Mouse (Mus musculus) heart, adult 2 months (tissue): ENCODE measurements at regions not wholly inside any gene's neighbourhood (a gene's known extent, or its start where the extent isn't known, plus 50 kb on each side); places are given as distances from the start of the nearest gene placed in this dataset.

Experiments
- DNase-seq, 2 experiments: peaks; one replicate each; pipeline ENCODE4 v3.0.0; 2021
- H3K27ac ChIP-seq: fragments of 200-600 bp; 2 replicates; pipeline ENCODE4 v1.8.1; 2022
- H3K27me3 ChIP-seq: fragments of 200-500 bp; 2 replicates; pipeline ENCODE4 v1.6.1; 2012; ENCODE audit warnings: mild to moderate bottlenecking, low read length, inconsistent platforms, mixed read lengths; ENCODE audit not compliant: control insufficient read depth, insufficient read depth
- H3K36me3 ChIP-seq: fragments of 200-500 bp; 2 replicates; pipeline ENCODE4 v1.6.1; 2012; ENCODE audit warnings: low read length, inconsistent platforms; ENCODE audit not compliant: control insufficient read depth, insufficient read depth
- H3K4me1 ChIP-seq: fragments of 200-500 bp; 2 replicates; pipeline ENCODE4 v1.6.1; 2011; ENCODE audit warnings: low read length; ENCODE audit not compliant: control insufficient read depth, insufficient read depth
- H3K4me3 ChIP-seq: fragments of 200-600 bp; 2 replicates; pipeline ENCODE4 v1.8.1; 2022
- H3K79me2 ChIP-seq: fragments of 200-500 bp; replicated peaks from 2 replicates; pipeline ENCODE4 v1.6.1; 2012; ENCODE audit warnings: mild to moderate bottlenecking, inconsistent platforms, low read length, moderate library complexity, mixed read lengths; ENCODE audit not compliant: control insufficient read depth, insufficient read depth
- H3K9ac ChIP-seq: fragments of 200-500 bp; 2 replicates; pipeline ENCODE4 v1.6.1; 2012; ENCODE audit warnings: low read depth, mild to moderate bottlenecking, control low read depth, inconsistent platforms, low read length, mixed read lengths
- CTCF ChIP-seq: fragments of 200-600 bp; IDR thresholded peaks from 2 replicates; pipeline ENCODE4 v1.8.1; 2022; ENCODE audit warnings: antibody characterized with exemption, mild to moderate bottlenecking, moderate library complexity
- EP300 ChIP-seq: fragments of 200-500 bp; IDR thresholded peaks from 2 replicates; pipeline ENCODE4 v1.6.1; 2011; ENCODE audit warnings: low read depth, low read length, control low read depth; ENCODE audit not compliant: insufficient read depth
- POLR2A ChIP-seq: fragments of 200-500 bp; IDR thresholded peaks from 2 replicates; pipeline ENCODE4 v1.6.1; 2011; ENCODE audit warnings: mild to moderate bottlenecking, low read depth, low read length, control low read depth; ENCODE audit not compliant: insufficient read depth
- WGBS: fragments of 180-500 bp; shearing (Covaris S2); methylation state at CpG from one replicate; pipeline ENCODE4 v1.1.7; 2018; 5-methylcytosine and 5-hydroxymethylcytosine counted together
- intact Hi-C: fragments of 180-260 bp; cut with DNase I; formaldehyde crosslinking; loops from one replicate; pipeline ENCODE4 v1.15.1; 2025

GRCm38 (mm10) chr7:70619400-70619799 lies 252.9 kb upstream of the Nr2f2 start:
- DNase-seq, result no peak
- TF ChIP-seq POLR2A (no peak), EP300 (no peak), CTCF (no peak)
- H3K9ac ChIP-seq, result no peak overlapping the region
- intact Hi-C loops, result no loop called here
- peaks cover 2% of the 10 kb centered on the region; the same call in 1 of the 2 replicates for H3K36me3 ChIP-seq
- H3K4me3 ChIP-seq, result no peak overlapping the region
- H3K27me3 ChIP-seq, result no peaks in the 10 kb centered on the region
- no peaks in the 10 kb centered on the region; the same call in 1 of the 2 replicates for H3K4me1 ChIP-seq
- no peak overlapping the region for H3K27ac ChIP-seq
- WGBS, result 68% methylated on average over 7 of the region's 7 CpGs
- no peaks in the 10 kb centered on the region for H3K79me2 ChIP-seq

- Histone ChIP-seq H3K9ac (no peak overlapping the region), H3K36me3 (no peaks in the 10 kb centered on the region), H3K4me1 (no peaks in the 10 kb centered on the region), H3K27me3 (no peaks in the 10 kb centered on the region), H3K27ac (no peak overlapping the region), H3K4me3 (no peak overlapping the region), H3K79me2 (no peaks in the 10 kb centered on the region)
- TF ChIP-seq POLR2A (no peak), CTCF (no peak), EP300 (no peak)
- WGBS, result 86% methylated on average over 5 of the region's 5 CpGs
- intact Hi-C loops, result no loop called here
- no peak for DNase-seq
These were observed 251.7 kb upstream of the Nr2f2 start for GRCm38 (mm10) chr7:70618270-70618669.

GRCm38 (mm10) chr7:70606511-70606910 lies 240.0 kb upstream of the Nr2f2 start:
- TF ChIP-seq CTCF (no peak), POLR2A (no peak), EP300 (no peak)
- 82% methylated on average over 7 of the region's 7 CpGs for WGBS
- Histone ChIP-seq H3K27me3 (no peaks in the 10 kb centered on the region), H3K79me2 (no peaks in the 10 kb centered on the region), H3K9ac (no peak overlapping the region), H3K4me3 (no peak overlapping the region), H3K36me3 (no peaks in the 10 kb centered on the region), H3K4me1 (no peaks in the 10 kb centered on the region; the same call in 1 of the 2 replicates), H3K27ac (no peak overlapping the region)
- no peak for DNase-seq
- intact Hi-C loops, result no loop called here

GRCm38 (mm10) chr7:70604471-70605174 lies 238.1 kb upstream of the Nr2f2 start:
- no peak overlapping the region for H3K27ac ChIP-seq
- no peaks in the 10 kb centered on the region for H3K36me3 ChIP-seq
- DNase-seq, result no peak
- no peaks in the 10 kb centered on the region for H3K27me3 ChIP-seq
- no peak overlapping the region for H3K4me3 ChIP-seq
- no peak overlapping the region for H3K9ac ChIP-seq
- WGBS, result 64% methylated on average over 5 of the region's 5 CpGs
- TF ChIP-seq POLR2A (no peak), EP300 (no peak), CTCF (no peak)
- intact Hi-C loops, result loop anchor here (2.0 kb wide), 1 partner anchor 20 kb away; no protein-coding TSS in a partner anchor
- H3K4me1 ChIP-seq, result no peaks in the 10 kb centered on the region; the same call in 1 of the 2 replicates
- no peaks in the 10 kb centered on the region for H3K79me2 ChIP-seq

- 90% methylated on average over 6 of the region's 6 CpGs for WGBS
- intact Hi-C loops, result no loop called here
- H3K4me1 ChIP-seq, result no peaks in the 10 kb centered on the region
- H3K27me3 ChIP-seq, result no peaks in the 10 kb centered on the region
- no peak for DNase-seq
- H3K9ac ChIP-seq, result no peak overlapping the region
- H3K79me2 ChIP-seq, result no peaks in the 10 kb centered on the region
- no peak overlapping the region for H3K27ac ChIP-seq
- no peaks in the 10 kb centered on the region for H3K36me3 ChIP-seq
- TF ChIP-seq CTCF, result no peak
- no peak for TF ChIP-seq POLR2A
- TF ChIP-seq EP300, result no peak
- no peak overlapping the region for H3K4me3 ChIP-seq
These were observed 226.5 kb upstream of the Nr2f2 start for GRCm38 (mm10) chr7:70593027-70593426.

- TF ChIP-seq CTCF (no peak), EP300 (no peak), POLR2A (no peak)
- 52% methylated on average over 13 of the region's 13 CpGs for WGBS
- no peaks in the 10 kb centered on the region for H3K36me3 ChIP-seq
These were observed 225.1 kb upstream of the Nr2f2 start for GRCm38 (mm10) chr7:70591361-70592256.

More at GRCm38 (mm10) chr7:70591361-70592256, 225.1 kb upstream of the Nr2f2 start:
- Histone ChIP-seq H3K4me3 (no peak overlapping the region), H3K4me1 (no peaks in the 10 kb centered on the region), H3K27ac (no peak overlapping the region), H3K27me3 (no peaks in the 10 kb centered on the region), H3K9ac (no peak overlapping the region), H3K79me2 (no peaks in the 10 kb centered on the region)
- intact Hi-C loops, result no loop called here
- no peak for DNase-seq
